Mouse (Mus musculus) kidney, postnatal 0 days (tissue): ENCODE results near the gene Anapc11. TPM values are rescaled to one million over a fixed set of nuclear protein-coding genes. Genes with fewer than 3 reads are reported as not detected.

Experiments used
- ATAC-seq: fragments of 200-750 bp; cut with Nextera tagmentation; replicated peaks from 2 replicates; pipeline ENCODE4 v1.8.0; 2017; ENCODE audit warnings: low read depth, moderate number of reproducible peaks, moderate TSS enrichment, moderate library complexity; ENCODE audit not compliant: low FRiP score
- DNase-seq: peaks from one replicate; pipeline ENCODE4 v3.0.0-alpha.2; 2016; ENCODE audit warnings: low spot score
- H3K27ac ChIP-seq: fragments of 300-500 bp; sonication (generic); 2 replicates; pipeline ENCODE4 v1.5.1; 2014; ENCODE audit warnings: mild to moderate bottlenecking
- H3K27me3 ChIP-seq: fragments of 300-500 bp; sonication (generic); 2 replicates; pipeline ENCODE4 v1.6.1; 2014; ENCODE audit warnings: low read length, mixed read lengths; ENCODE audit not compliant: insufficient read depth
- H3K36me3 ChIP-seq: fragments of 300-500 bp; sonication (generic); 2 replicates; pipeline ENCODE4 v1.6.1; 2014; ENCODE audit warnings: low read length, mixed read lengths; ENCODE audit not compliant: insufficient read depth
- H3K4me1 ChIP-seq: fragments of 300-500 bp; sonication (generic); replicated peaks from 2 replicates; pipeline ENCODE4 v1.6.1; 2014; ENCODE audit warnings: antibody characterized with exemption, low read length, mixed read lengths; ENCODE audit not compliant: insufficient read depth
- H3K4me2 ChIP-seq: fragments of 300-500 bp; sonication (generic); 2 replicates; pipeline ENCODE4 v1.6.1; 2014; ENCODE audit warnings: mild to moderate bottlenecking, low read length, moderate library complexity, mixed read lengths
- H3K4me3 ChIP-seq: fragments of 300-500 bp; sonication (generic); replicated peaks from 2 replicates; pipeline ENCODE4 v1.5.1; 2014; ENCODE audit warnings: low read depth, low read length
- H3K9ac ChIP-seq: fragments of 300-500 bp; sonication (generic); 2 replicates; pipeline ENCODE4 v1.6.1; 2014; ENCODE audit warnings: low read depth, low read length
- H3K9me3 ChIP-seq: fragments of 300-500 bp; sonication (generic); replicated peaks from 2 replicates; pipeline ENCODE4 v1.6.1; 2016; ENCODE audit warnings: low read length, inconsistent platforms, mixed read lengths
- CTCF ChIP-seq: IDR thresholded peaks from 2 replicates; pipeline ENCODE4 v1.5.1; 2016; ENCODE audit warnings: antibody characterized with exemption, low read depth, mild to moderate bottlenecking, moderate library complexity
- WGBS: fragments of 180-500 bp; shearing (Covaris S2); extraction: QIAGEN DNeasy Blood & Tissue Kit; methylation state at CpG from one replicate; pipeline ENCODE4 v1.1.7; 2014; 5-methylcytosine and 5-hydroxymethylcytosine counted together
- polyA plus RNA-seq: library from polyadenylated mRNA; unstranded; fragments of >200 nt; fragmentation: Nextera tagmentation; extraction: Ambion mirVana; gene quantifications from 2 replicates; pipeline ENCODE4 v1.2.1, GENCODE M21; 2015

The Anapc11 gene
- polyA plus RNA-seq, 1 experiment from 2014 or later: 159 TPM

DNA sequence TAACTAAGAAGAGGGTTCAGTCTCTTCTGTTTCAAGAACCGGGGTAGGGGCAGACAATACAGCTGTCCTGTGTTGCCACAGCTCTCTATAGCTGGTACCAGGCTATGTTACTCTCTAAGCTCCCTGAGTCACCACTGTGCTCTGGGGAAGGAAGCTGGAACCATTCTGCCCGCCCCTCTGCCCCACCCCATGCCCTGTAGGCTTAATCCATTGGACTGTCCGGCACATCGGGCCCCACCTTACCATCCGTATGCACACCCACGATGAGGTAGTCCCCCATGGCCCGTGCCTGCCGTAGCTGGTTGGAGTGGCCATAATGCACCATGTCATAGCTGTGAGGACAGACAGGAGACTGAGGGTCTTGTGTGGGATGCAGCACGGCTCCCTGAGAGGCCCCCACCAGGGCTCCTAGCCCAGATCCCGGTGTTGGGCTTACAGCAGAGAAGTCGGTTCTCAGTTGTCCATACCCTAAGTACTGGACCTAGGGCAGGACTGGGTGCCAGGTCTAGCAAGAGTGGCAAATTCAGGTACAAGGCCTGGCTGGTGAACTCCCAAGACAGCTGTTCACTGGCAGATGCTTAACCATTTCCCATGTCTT lies 17.5 kb downstream of the Anapc11 start:
- DNase-seq: no peak
- ATAC-seq: no peak

GRCm38 (mm10) chr11:120616617-120617294 lies 18.5 kb downstream of the Anapc11 start:
- no peaks in the 10 kb centered on the region for H3K9me3 ChIP-seq
- 43% methylated on average over 4 of the region's 4 CpGs for WGBS
- H3K4me1 ChIP-seq: peaks cover 6% of the 10 kb centered on the region; the same call in 1 of the 2 replicates
- H3K9ac ChIP-seq: peak overlapping the region; percentile 72
- H3K36me3 ChIP-seq: peaks cover 30% of the 10 kb centered on the region
- peak overlapping the region; percentile 82 for H3K27ac ChIP-seq
- no peaks in the 10 kb centered on the region for H3K27me3 ChIP-seq
- peak overlapping the region; percentile 62 for H3K4me2 ChIP-seq
- DNase-seq (peak; percentile 20), ATAC-seq (no peak; the same call in 1 of the 2 replicates)
- TF ChIP-seq CTCF: no peak
- peak overlapping the region; percentile 74 for H3K4me3 ChIP-seq

More for the DNA sequence above, 17.5 kb downstream of the Anapc11 start:
- no peak overlapping the region for H3K9ac ChIP-seq
- H3K9me3 ChIP-seq: no peaks in the 10 kb centered on the region
- H3K4me3 ChIP-seq: no peak overlapping the region
- peaks cover 34% of the 10 kb centered on the region for H3K36me3 ChIP-seq
- H3K27me3 ChIP-seq: no peaks in the 10 kb centered on the region
- H3K4me1 ChIP-seq: peaks cover 6% of the 10 kb centered on the region; the same call in 1 of the 2 replicates
- no peak overlapping the region for H3K27ac ChIP-seq
- H3K4me2 ChIP-seq: no peak overlapping the region
- no peak for TF ChIP-seq CTCF
- 91% methylated on average over 11 of the region's 11 CpGs for WGBS

GRCm38 (mm10) chr11:120617519-120618112 lies 19.4 kb downstream of the Anapc11 start, which contains the start of gene Pcyt2:
Pcyt2 (minus strand) TSS chr11:120617936.
- Histone ChIP-seq H3K4me1 (peaks cover 6% of the 10 kb centered on the region; the same call in 1 of the 2 replicates), H3K4me2 (peak within 1 kb of the TSS; percentile 62), H3K9ac (peak within 1 kb of the TSS; percentile 72), H3K4me3 (peak within 1 kb of the TSS; percentile 74), H3K36me3 (peaks cover 25% of the 10 kb centered on the region), H3K9me3 (no peaks in the 10 kb centered on the region), H3K27me3 (no peaks in the 10 kb centered on the region), H3K27ac (peak within 1 kb of the TSS; percentile 82)
- under 1% methylated on average over 56 of the region's 56 CpGs for WGBS
- ATAC-seq: peak; percentile 92
- TF ChIP-seq CTCF: no peak
- DNase-seq: peak; percentile 90

DNA sequence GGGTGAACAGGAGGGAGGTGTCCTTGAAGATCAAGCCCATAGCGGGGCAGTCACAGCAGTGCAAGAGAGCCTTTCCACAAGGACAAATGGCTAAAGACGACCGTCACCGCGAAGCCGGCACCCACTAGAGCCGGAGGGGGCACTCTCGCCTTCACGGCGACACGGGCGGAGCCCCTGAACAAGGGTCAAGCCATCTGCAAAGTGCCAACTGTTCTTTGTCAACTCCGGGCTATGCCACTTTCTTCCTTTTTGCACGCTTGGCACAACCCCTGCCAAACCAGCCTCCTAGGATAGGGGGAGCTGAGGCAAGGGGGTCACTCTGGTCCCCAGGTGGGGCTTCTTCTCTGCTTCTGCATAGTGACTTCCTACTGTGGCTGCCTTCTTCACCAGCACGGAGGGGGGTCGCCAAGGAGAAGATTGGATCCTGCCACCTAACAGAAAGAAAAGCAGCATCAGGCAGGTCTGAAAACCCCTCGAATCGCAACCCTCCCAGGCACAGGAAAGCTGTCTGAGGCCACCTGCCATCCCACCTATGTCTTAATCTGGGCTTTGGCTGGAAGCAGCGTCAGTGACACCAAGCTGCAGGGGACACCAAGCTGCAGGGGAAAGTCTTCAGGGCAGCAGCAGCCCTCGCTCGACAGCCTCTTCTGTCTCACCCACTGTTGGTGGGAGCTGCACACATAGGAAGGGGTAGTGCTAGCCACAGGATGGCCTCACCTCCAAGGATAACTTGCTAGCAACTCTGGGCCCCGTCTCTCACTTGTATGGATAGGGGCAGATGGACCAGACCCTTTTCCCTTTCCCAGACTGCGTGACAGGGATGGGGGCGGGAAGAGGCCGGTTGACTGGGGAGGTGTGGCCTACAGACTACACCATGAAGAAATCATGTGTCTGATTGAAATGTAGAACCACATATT lies 20.7 kb downstream of the Anapc11 start:
- no peak for TF ChIP-seq CTCF
- Histone ChIP-seq H3K4me2 (no peak overlapping the region), H3K9ac (no peak overlapping the region), H3K27me3 (no peaks in the 10 kb centered on the region), H3K4me3 (no peak overlapping the region), H3K9me3 (no peaks in the 10 kb centered on the region), H3K4me1 (peaks cover 6% of the 10 kb centered on the region; the same call in 1 of the 2 replicates), H3K27ac (no peak overlapping the region), H3K36me3 (peaks cover 25% of the 10 kb centered on the region)
- DNase-seq (no peak), ATAC-seq (no peak)
- 91% methylated on average over 25 of the region's 25 CpGs for WGBS

DNA sequence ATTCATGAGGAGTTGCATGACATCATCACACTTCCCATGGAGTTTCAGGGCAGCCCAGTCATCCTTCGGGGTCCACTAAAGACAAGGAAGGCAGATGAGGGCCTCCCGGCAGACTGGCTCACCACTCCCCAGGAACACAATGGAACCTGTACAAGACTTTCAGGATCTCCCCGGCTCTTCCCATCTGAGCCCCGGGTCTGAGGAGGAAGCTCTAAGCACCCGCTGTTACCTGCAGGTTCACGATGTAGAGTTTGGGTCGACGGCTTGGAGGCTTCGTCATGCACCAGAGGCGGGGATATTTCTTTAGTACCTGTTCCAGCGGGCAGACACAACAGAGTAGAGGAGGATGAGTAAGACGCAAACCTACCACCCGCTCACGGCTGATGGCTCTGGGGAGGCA lies 22.0 kb downstream of the Anapc11 start:
- no peak overlapping the region for H3K27ac ChIP-seq
- DNase-seq: no peak
- TF ChIP-seq CTCF: no peak
- H3K9me3 ChIP-seq: no peaks in the 10 kb centered on the region
- H3K4me1 ChIP-seq: peaks cover 8% of the 10 kb centered on the region; the same call in 1 of the 2 replicates
- WGBS: 92% methylated on average over 14 of the region's 14 CpGs
- no peaks in the 10 kb centered on the region for H3K27me3 ChIP-seq
- peaks cover 16% of the 10 kb centered on the region for H3K36me3 ChIP-seq
- no peak for ATAC-seq
- no peak overlapping the region for H3K4me3 ChIP-seq
- no peak overlapping the region for H3K9ac ChIP-seq
- no peak overlapping the region for H3K4me2 ChIP-seq
